In the genomic region with DNA sequence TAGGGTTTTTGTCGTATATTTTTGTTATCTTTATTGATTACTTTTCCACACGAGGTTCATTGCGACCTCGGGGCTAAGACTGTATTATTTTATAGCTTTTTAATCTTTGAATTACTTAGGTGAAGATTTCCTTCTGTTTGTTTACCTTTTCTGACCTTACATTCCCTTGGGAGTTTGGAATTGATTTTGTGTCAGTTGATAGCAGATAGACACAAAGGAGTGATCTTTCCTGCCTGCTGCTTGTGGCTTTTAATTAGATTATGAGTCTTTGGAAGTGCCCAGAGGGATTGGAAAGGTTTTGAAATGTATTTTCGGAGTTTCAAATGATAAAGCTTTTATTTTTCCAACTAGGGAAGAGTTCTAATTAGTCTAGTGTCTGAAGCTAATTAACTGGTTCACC, we compare ENCODE assay signal across 8 mouse cellular contexts. TPM values are rescaled to one million over a fixed set of nuclear protein-coding genes. Genes with fewer than 3 reads are reported as not detected.
DNase-seq lines count a peak whose midpoint lies in the region; ATAC-seq and TF ChIP-seq lines count a peak whose summit lies in the region.

No protein-coding gene starts in this region.

- no peak for ATAC-seq in embryonic facial prominence, embryonic 11.5 days (replicated peaks; ENCODE audit: insufficient number of reproducible peaks, low FRiP score, low TSS enrichment, low read depth)
- ATAC-seq in intestine, embryonic 16.5 days: no peak
- no peak for ATAC-seq in neural tube, embryonic 13.5 days (ENCODE audit: low read depth)

- peak; percentile 45 for DNase-seq in liver, adult 2 months (ENCODE audit: extremely low read depth, low read depth, low spot score)
- no peak for DNase-seq in liver
- DNase-seq in embryonic facial prominence, embryonic 11.5 days (ENCODE audit: low spot score): peak; percentile 25
- no peak for DNase-seq in layer of hippocampus, adult 9-11 months
- DNase-seq in thymus, postnatal 14 days: no peak
- no peak for DNase-seq in urinary bladder, postnatal 10 days (ENCODE audit: low spot score)

- peak overlapping the region; percentile 51 for H3K4me2 ChIP-seq in embryonic facial prominence, embryonic 11.5 days (ENCODE audit: low read depth, low read length)
- peak overlapping the region; percentile 73 for H3K4me2 ChIP-seq in intestine, embryonic 16.5 days (ENCODE audit: low read depth, low read length)
- peak overlapping the region; percentile 59 for H3K4me2 ChIP-seq in neural tube, embryonic 13.5 days

- no peak for TF ChIP-seq POLR2A in liver, adult 2 months (IDR thresholded peaks at IDR 0.05; ENCODE audit: extremely low read depth, insufficient read depth, low read length)

- H3K27ac ChIP-seq in liver, adult 2 months (replicated peaks; ENCODE audit: insufficient read depth, low read depth, low read length): peak overlapping the region; percentile 98; the same call in 1 of the 2 replicates
- H3K27ac ChIP-seq in embryonic facial prominence, embryonic 11.5 days (replicated peaks; ENCODE audit: low read depth, low read length): no peak overlapping the region
- no peak overlapping the region; the same call in 1 of the 2 replicates for H3K27ac ChIP-seq in intestine, embryonic 16.5 days (ENCODE audit: low read length)
- no peak overlapping the region for H3K27ac ChIP-seq in neural tube, embryonic 13.5 days (replicated peaks)

- H3K9me3 ChIP-seq in embryonic facial prominence, embryonic 11.5 days (replicated peaks; ENCODE audit: control insufficient read depth, low read length): no peaks in the 10 kb centered on the region
- H3K9me3 ChIP-seq in intestine, embryonic 16.5 days (ENCODE audit: control insufficient read depth, low read length): no peaks in the 10 kb centered on the region
- H3K9me3 ChIP-seq in neural tube, embryonic 13.5 days: no peaks in the 10 kb centered on the region

- H3K79me2 ChIP-seq in liver, adult 2 months (ENCODE audit: control insufficient read depth, insufficient read depth, low read length): peaks cover 6% of the 10 kb centered on the region; the same call in 1 of the 2 replicates

- peak overlapping the region; percentile 85; the same call in 1 of the 2 replicates for H3K4me3 ChIP-seq in liver, adult 2 months (ENCODE audit: insufficient read depth, low read depth, low read length)
- H3K4me3 ChIP-seq in embryonic facial prominence, embryonic 11.5 days (ENCODE audit: low read depth, low read length): peak overlapping the region; percentile 64
- H3K4me3 ChIP-seq in intestine, embryonic 16.5 days (ENCODE audit: low read length): peak overlapping the region; percentile 72
- peak overlapping the region; percentile 60 for H3K4me3 ChIP-seq in neural tube, embryonic 13.5 days

- no peaks in the 10 kb centered on the region for H3K27me3 ChIP-seq in liver, adult 2 months (ENCODE audit: control insufficient read depth, insufficient read depth, low read length)
- H3K27me3 ChIP-seq in embryonic facial prominence, embryonic 11.5 days (ENCODE audit: control insufficient read depth, insufficient read depth, low read length): no peaks in the 10 kb centered on the region
- H3K27me3 ChIP-seq in intestine, embryonic 16.5 days (replicated peaks; ENCODE audit: control insufficient read depth, insufficient read depth, low read length): no peaks in the 10 kb centered on the region
- no peaks in the 10 kb centered on the region for H3K27me3 ChIP-seq in neural tube, embryonic 13.5 days

- WGBS in liver, adult 2 months: 8% methylated on average over 5 of the region's 5 CpGs
- 23% methylated on average over 5 of the region's 5 CpGs for WGBS in embryonic facial prominence, embryonic 11.5 days
- 21% methylated on average over 5 of the region's 5 CpGs for WGBS in intestine, embryonic 16.5 days
- 47% methylated on average over 5 of the region's 5 CpGs for WGBS in neural tube, embryonic 13.5 days

- peaks cover 4% of the 10 kb centered on the region for H3K4me1 ChIP-seq in liver, adult 2 months (ENCODE audit: control insufficient read depth, insufficient read depth, low read length)
- H3K4me1 ChIP-seq in embryonic facial prominence, embryonic 11.5 days (ENCODE audit: control insufficient read depth, insufficient read depth, low read length): no peaks in the 10 kb centered on the region
- no peaks in the 10 kb centered on the region for H3K4me1 ChIP-seq in intestine, embryonic 16.5 days (ENCODE audit: control insufficient read depth, insufficient read depth, low read length)
- peaks cover 16% of the 10 kb centered on the region for H3K4me1 ChIP-seq in neural tube, embryonic 13.5 days (replicated peaks)

- H3K36me3 ChIP-seq in liver, adult 2 months (ENCODE audit: control insufficient read depth, insufficient read depth, low read length): no peaks in the 10 kb centered on the region
- no peaks in the 10 kb centered on the region for H3K36me3 ChIP-seq in embryonic facial prominence, embryonic 11.5 days (replicated peaks; ENCODE audit: control insufficient read depth, insufficient read depth, low read depth, low read length)
- no peaks in the 10 kb centered on the region for H3K36me3 ChIP-seq in intestine, embryonic 16.5 days (ENCODE audit: control insufficient read depth, insufficient read depth, low read length)
- H3K36me3 ChIP-seq in neural tube, embryonic 13.5 days: no peaks in the 10 kb centered on the region

- H3K9ac ChIP-seq in liver, adult 2 months (ENCODE audit: low read depth, low read length): no peak overlapping the region; the same call in 1 of the 2 replicates
- no peak overlapping the region; the same call in 1 of the 2 replicates for H3K9ac ChIP-seq in embryonic facial prominence, embryonic 11.5 days (replicated peaks; ENCODE audit: low read length)
- H3K9ac ChIP-seq in intestine, embryonic 16.5 days (ENCODE audit: low read depth, low read length): peak overlapping the region; percentile 88
- H3K9ac ChIP-seq in neural tube, embryonic 13.5 days: peak overlapping the region; percentile 72; the same call in 1 of the 2 replicates

- no peak for TF ChIP-seq CTCF in liver, adult 2 months (IDR thresholded peaks at IDR 0.05; ENCODE audit: low read depth, low read length)

RNA-seq across cellular contexts. Expression of gene Atg4c, which starts 1.1 kb away (rescaled TPM):
- 8.5 and 9.4 TPM in 2 replicates for total RNA-seq in liver, adult 2 months (2014; rRNA removed)
- 3.7 and 4.3 TPM in 2 replicates for polyA plus RNA-seq in liver, adult 2 months (2012; rRNA removed)
- polyA plus RNA-seq in embryonic facial prominence, embryonic 11.5 days (2014; fragmentation: Nextera tagmentation; extraction: Ambion mirVana): 16.6 and 17.7 TPM in 2 replicates
- polyA plus RNA-seq in intestine, embryonic 16.5 days (2015; fragmentation: Nextera tagmentation; extraction: Ambion mirVana): 15.0 and 15.7 TPM in 2 replicates
- polyA plus RNA-seq in neural tube, embryonic 13.5 days (2015; fragmentation: Nextera tagmentation; extraction: Ambion mirVana): 17.0 and 17.7 TPM in 2 replicates

Comparison
In these comparisons a context has a peak if more than half of its experiments do, and no peak if none do; other contexts are left out.
1. DNase-seq: peak in liver, adult 2 months (single experiment) and embryonic facial prominence, embryonic 11.5 days (single experiment); none in liver (single experiment), layer of hippocampus, adult 9-11 months (single experiment), thymus, postnatal 14 days (single experiment) and urinary bladder, postnatal 10 days (single experiment).
2. H3K9ac ChIP-seq: peak in intestine, embryonic 16.5 days (single experiment) and neural tube, embryonic 13.5 days (single experiment); none in liver, adult 2 months (single experiment) and embryonic facial prominence, embryonic 11.5 days (single experiment).
3. Peak in every context shown above with its lines, with median percentiles within 50 percentile points of each other: H3K4me3 ChIP-seq and H3K4me2 ChIP-seq.